Mouse (Mus musculus) limb, embryonic 15.5 days (tissue): ENCODE measurements around the gene Tmem30b. TPM values are rescaled to one million over a fixed set of nuclear protein-coding genes. Genes with fewer than 3 reads are reported as not detected.

Experiments
- ATAC-seq: fragments of 200-750 bp; cut with Nextera tagmentation; 2 replicates; pipeline ENCODE4 v1.8.0; 2017; ENCODE audit warnings: low read depth, moderate TSS enrichment; ENCODE audit not compliant: insufficient number of reproducible peaks, low FRiP score, low TSS enrichment
- H3K27ac ChIP-seq: fragments of 300-500 bp; sonication (generic); 2 replicates; pipeline ENCODE4 v1.5.1; 2015; ENCODE audit warnings: moderate library complexity, mild to moderate bottlenecking, inconsistent platforms
- H3K27me3 ChIP-seq: fragments of 300-500 bp; sonication (generic); 2 replicates; pipeline ENCODE4 v1.6.1; 2015; ENCODE audit warnings: inconsistent platforms
- H3K36me3 ChIP-seq: fragments of 300-500 bp; sonication (generic); 2 replicates; pipeline ENCODE4 v1.6.1; 2015; ENCODE audit warnings: inconsistent platforms
- H3K4me1 ChIP-seq: fragments of 300-500 bp; sonication (generic); 2 replicates; pipeline ENCODE4 v1.6.1; 2015; ENCODE audit warnings: inconsistent platforms
- H3K4me2 ChIP-seq: fragments of 300-500 bp; sonication (generic); 2 replicates; pipeline ENCODE4 v1.6.1; 2015; ENCODE audit warnings: mild to moderate bottlenecking, inconsistent platforms
- H3K4me3 ChIP-seq: fragments of 300-500 bp; sonication (generic); 2 replicates; pipeline ENCODE4 v1.5.1; 2015; ENCODE audit warnings: mild to moderate bottlenecking, inconsistent platforms
- H3K9ac ChIP-seq: fragments of 300-500 bp; sonication (generic); 2 replicates; pipeline ENCODE4 v1.6.1; 2015; ENCODE audit warnings: inconsistent platforms
- H3K9me3 ChIP-seq: fragments of 300-500 bp; sonication (generic); 2 replicates; pipeline ENCODE4 v1.6.1; 2016; ENCODE audit warnings: inconsistent platforms
- WGBS: fragments of 180-500 bp; shearing (Covaris S2); methylation state at CpG from one replicate; pipeline ENCODE4 v1.1.7; 2015; 5-methylcytosine and 5-hydroxymethylcytosine counted together
- polyA plus RNA-seq: library from polyadenylated mRNA; unstranded; fragments of >200 nt; fragmentation: Nextera tagmentation; extraction: Ambion mirVana; gene quantifications from 2 replicates; pipeline ENCODE4 v1.2.1, GENCODE M21; 2015

Tmem30b gene
- 16.8 and 19.1 TPM in 2 replicates for polyA plus RNA-seq

DNA sequence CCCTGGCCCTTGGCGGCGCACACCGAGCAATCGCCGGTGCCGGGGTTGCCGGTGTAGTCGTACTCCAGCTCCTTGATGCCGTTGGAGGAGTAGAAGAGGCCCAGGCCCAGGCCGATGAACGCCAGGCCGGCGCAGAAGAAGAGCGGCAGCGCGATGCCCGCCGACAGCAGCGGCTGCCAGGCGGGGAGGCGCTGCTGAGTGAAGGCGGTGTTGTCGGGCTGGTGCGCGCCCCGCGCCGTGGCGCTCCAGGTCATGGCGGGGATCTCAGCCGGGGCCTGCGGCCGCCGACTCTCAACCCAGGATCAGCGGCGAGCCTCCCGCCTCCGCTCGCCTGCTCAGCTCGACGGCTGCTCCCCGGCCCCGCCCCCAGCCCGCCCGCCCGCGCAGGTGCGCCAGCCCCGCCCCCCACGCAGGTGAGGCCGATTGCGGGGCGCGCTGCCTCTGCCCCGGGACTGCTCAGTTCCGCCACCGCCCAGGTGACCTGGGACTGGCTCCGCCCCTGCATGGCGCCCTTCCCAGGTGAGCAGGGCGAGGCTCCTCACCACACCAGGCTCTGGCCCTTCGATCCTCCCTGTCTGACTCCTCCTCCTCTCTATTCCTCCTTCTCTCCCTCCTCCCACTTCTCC is at the start of gene Tmem30b:
Gene Tmem30b, minus strand, starts transcription at position 307 of the 626 bp plus-strand sequence.
- H3K4me1 ChIP-seq = peaks cover 29% of the 10 kb centered on the region
- H3K36me3 ChIP-seq = no peaks in the 10 kb centered on the region
- peaks cover 68% of the 10 kb centered on the region for H3K27me3 ChIP-seq
- H3K4me3 ChIP-seq = peak within 1 kb of the TSS; percentile 53
- H3K9me3 ChIP-seq = no peaks in the 10 kb centered on the region
- WGBS = 2% methylated on average over 54 of the region's 61 CpGs
- peak; percentile 57 for ATAC-seq
- peak within 1 kb of the TSS; percentile 60 for H3K9ac ChIP-seq
- peak within 1 kb of the TSS; percentile 79 for H3K27ac ChIP-seq
- peak within 1 kb of the TSS; percentile 83 for H3K4me2 ChIP-seq

- Histone ChIP-seq H3K9ac (no peak overlapping the region), H3K9me3 (no peaks in the 10 kb centered on the region), H3K4me1 (peaks cover 9% of the 10 kb centered on the region; the same call in 1 of the 2 replicates), H3K27ac (no peak overlapping the region), H3K4me3 (no peak overlapping the region), H3K27me3 (no peaks in the 10 kb centered on the region), H3K4me2 (no peak overlapping the region), H3K36me3 (no peaks in the 10 kb centered on the region)
- 57% methylated on average over 8 of the region's 8 CpGs for WGBS
- ATAC-seq = no peak
Measured at GRCm38 (mm10) chr12:73595226-73595625, 49.0 kb upstream of the Tmem30b start.

DNA sequence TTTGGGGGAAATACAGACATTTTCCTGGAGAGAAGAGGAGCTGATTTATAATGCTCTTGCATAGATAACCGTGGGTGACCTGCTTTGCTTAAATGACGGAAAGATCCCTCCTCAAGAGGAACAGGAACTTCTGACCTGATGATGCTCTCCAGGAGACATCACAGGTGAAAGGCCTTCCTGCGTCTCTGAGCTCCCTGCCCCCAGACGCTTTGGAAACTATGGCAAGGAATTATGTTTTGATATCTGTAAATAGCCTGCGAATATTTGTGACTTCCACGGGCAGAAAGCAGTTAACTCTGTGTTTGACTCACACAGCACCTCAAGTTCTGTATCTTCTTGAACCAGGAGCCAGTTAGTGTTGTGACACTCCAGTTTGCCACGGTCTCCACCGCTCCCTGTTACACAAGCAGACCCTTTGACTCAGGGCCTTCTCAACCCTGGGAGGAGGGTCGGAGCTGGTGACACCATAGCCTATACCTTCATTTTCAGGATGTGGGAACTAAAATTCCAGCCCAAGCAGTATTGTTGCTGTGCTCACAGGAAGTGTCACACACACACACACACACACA is 48.1 kb upstream of the Tmem30b start:
- Histone ChIP-seq H3K27me3 (no peaks in the 10 kb centered on the region), H3K4me1 (peaks cover 9% of the 10 kb centered on the region; the same call in 1 of the 2 replicates), H3K4me3 (no peak overlapping the region), H3K36me3 (no peaks in the 10 kb centered on the region), H3K9ac (no peak overlapping the region), H3K9me3 (no peaks in the 10 kb centered on the region), H3K27ac (no peak overlapping the region), H3K4me2 (no peak overlapping the region)
- no peak for ATAC-seq
- WGBS = 80% methylated on average over 9 of the region's 9 CpGs

GRCm38 (mm10) chr12:73593021-73593798 is 47.0 kb upstream of the Tmem30b start:
- Histone ChIP-seq H3K4me1 (peaks cover 7% of the 10 kb centered on the region; the same call in 1 of the 2 replicates), H3K9me3 (no peaks in the 10 kb centered on the region), H3K9ac (no peak overlapping the region), H3K4me3 (no peak overlapping the region), H3K27me3 (no peaks in the 10 kb centered on the region), H3K27ac (no peak overlapping the region), H3K36me3 (no peaks in the 10 kb centered on the region), H3K4me2 (no peak overlapping the region)
- no peak for ATAC-seq
- 70% methylated on average over 12 of the region's 12 CpGs for WGBS

GRCm38 (mm10) chr12:73591625-73592024 is 45.4 kb upstream of the Tmem30b start:
- Histone ChIP-seq H3K4me3 (no peak overlapping the region), H3K4me1 (0 out of 2 replicates have a peak, but pooled peaks cover 3% of the 10 kb centered on the region), H3K27ac (no peak overlapping the region; the same call in 1 of the 2 replicates), H3K36me3 (no peaks in the 10 kb centered on the region), H3K9ac (no peak overlapping the region), H3K9me3 (no peaks in the 10 kb centered on the region), H3K4me2 (no peak overlapping the region), H3K27me3 (no peaks in the 10 kb centered on the region)
- no peak for ATAC-seq
- 80% methylated on average over 8 of the region's 11 CpGs for WGBS

DNA sequence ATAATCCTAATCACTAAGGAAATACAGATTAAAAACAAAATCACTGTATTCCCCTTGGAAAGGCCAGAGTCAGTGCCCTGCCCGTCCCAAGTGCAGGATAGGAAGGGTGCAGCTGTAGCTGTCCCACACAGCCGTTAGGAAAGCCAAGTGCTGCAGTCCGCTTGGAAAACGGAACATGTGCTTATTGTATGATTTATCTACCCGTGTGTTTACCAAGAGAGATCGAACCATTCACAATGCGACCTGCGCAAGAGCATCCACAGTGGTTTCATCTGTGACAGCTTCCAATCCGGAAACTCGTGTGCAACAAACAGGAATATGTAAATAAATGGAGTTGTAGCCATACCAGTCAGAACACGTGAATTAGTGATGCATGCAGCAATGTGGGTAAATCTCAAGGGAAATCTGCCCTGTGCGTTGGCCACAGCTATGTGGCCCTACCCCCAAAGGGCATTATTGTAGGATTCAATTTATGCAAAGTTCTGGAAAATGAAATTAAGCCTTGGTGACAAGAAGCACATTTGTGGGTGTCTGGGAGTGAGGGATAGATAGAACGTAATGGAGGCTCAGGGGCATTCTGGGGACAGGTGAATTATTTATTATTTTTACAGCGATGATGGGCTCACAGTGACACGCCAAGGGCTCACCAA is 44.6 kb upstream of the Tmem30b start:
- Histone ChIP-seq H3K4me2 (no peak overlapping the region), H3K27ac (no peak overlapping the region), H3K4me3 (no peak overlapping the region), H3K36me3 (no peaks in the 10 kb centered on the region), H3K9me3 (no peaks in the 10 kb centered on the region), H3K27me3 (peaks cover 6% of the 10 kb centered on the region; the same call in 1 of the 2 replicates), H3K9ac (no peak overlapping the region), H3K4me1 (peaks cover 7% of the 10 kb centered on the region; the same call in 1 of the 2 replicates)
- WGBS = 81% methylated on average over 15 of the region's 15 CpGs
- no peak for ATAC-seq

DNA sequence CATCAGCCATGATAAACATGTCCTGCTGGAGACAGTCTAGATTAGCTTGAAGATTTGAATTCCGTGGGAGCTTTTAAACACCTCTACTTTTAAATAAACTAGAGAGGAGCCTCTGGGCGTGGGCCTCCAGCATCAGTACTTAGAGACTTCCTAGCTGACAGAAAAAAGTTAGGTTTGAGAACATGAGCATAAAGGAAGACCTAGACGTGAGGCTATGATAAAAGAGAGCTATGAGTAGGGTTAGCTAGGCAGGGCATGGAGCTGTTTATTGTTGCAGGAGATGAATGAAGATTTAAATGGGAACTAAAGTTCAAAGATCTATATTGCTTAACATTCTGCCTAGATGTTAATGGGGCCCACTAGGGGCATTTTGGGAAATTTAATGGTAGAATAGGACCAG is 41.1 kb upstream of the Tmem30b start:
- no peak for ATAC-seq
- H3K9me3 ChIP-seq = no peaks in the 10 kb centered on the region
- H3K36me3 ChIP-seq = no peaks in the 10 kb centered on the region
- peaks cover 7% of the 10 kb centered on the region; the same call in 1 of the 2 replicates for H3K27me3 ChIP-seq
- H3K4me3 ChIP-seq = no peak overlapping the region
- H3K4me2 ChIP-seq = no peak overlapping the region
- no peak overlapping the region for H3K27ac ChIP-seq
- H3K4me1 ChIP-seq = peaks cover 16% of the 10 kb centered on the region
- 57% methylated on average over 3 of the region's 3 CpGs for WGBS
- H3K9ac ChIP-seq = no peak overlapping the region

GRCm38 (mm10) chr12:73585850-73586249 is 39.7 kb upstream of the Tmem30b start:
- Histone ChIP-seq H3K36me3 (no peaks in the 10 kb centered on the region), H3K4me3 (peak overlapping the region; percentile 78), H3K9ac (no peak overlapping the region), H3K27ac (no peak overlapping the region), H3K9me3 (no peaks in the 10 kb centered on the region), H3K4me2 (peak overlapping the region; percentile 97), H3K27me3 (peaks cover 13% of the 10 kb centered on the region; the same call in 1 of the 2 replicates), H3K4me1 (peaks cover 16% of the 10 kb centered on the region)
- under 1% methylated on average over 7 of the region's 7 CpGs for WGBS
- no peak for ATAC-seq

- H3K4me1 ChIP-seq = peaks cover 16% of the 10 kb centered on the region
- peak; percentile 26; the same call in 1 of the 2 replicates for ATAC-seq
- peak overlapping the region; percentile 80 for H3K27ac ChIP-seq
- H3K4me3 ChIP-seq = peak overlapping the region; percentile 78
- no peaks in the 10 kb centered on the region for H3K9me3 ChIP-seq
- 1% methylated on average over 33 of the region's 33 CpGs for WGBS
- H3K4me2 ChIP-seq = peak overlapping the region; percentile 97
- H3K36me3 ChIP-seq = no peaks in the 10 kb centered on the region
- H3K27me3 ChIP-seq = peaks cover 13% of the 10 kb centered on the region; the same call in 1 of the 2 replicates
- H3K9ac ChIP-seq = peak overlapping the region; percentile 76
Measured at GRCm38 (mm10) chr12:73585241-73585801, 39.1 kb upstream of the Tmem30b start.

- Histone ChIP-seq H3K4me2 (peak within 1 kb of the TSS; percentile 97), H3K27me3 (peaks cover 13% of the 10 kb centered on the region; the same call in 1 of the 2 replicates), H3K4me3 (peak within 1 kb of the TSS; percentile 78), H3K9ac (peak within 1 kb of the TSS; percentile 76), H3K36me3 (no peaks in the 10 kb centered on the region), H3K27ac (peak within 1 kb of the TSS; percentile 80), H3K9me3 (no peaks in the 10 kb centered on the region), H3K4me1 (peaks cover 16% of the 10 kb centered on the region)
- under 1% methylated on average over 49 of the region's 61 CpGs for WGBS
- peak; percentile 84 for ATAC-seq
Measured at GRCm38 (mm10) chr12:73584610-73585240, 38.5 kb upstream of the Tmem30b start, which contains the start of gene Prkch. Gene Prkch (plus strand): TSS chr12:73584796.
